Mouse (Mus musculus): Measurements from ENCODE around the gene Msh3.

- no peak for TF ChIP-seq POLR2A (IDR thresholded peaks at IDR 0.05; ENCODE audit: borderline replicate concordance, control insufficient read depth, low read depth, low read length)
- no peak for TF ChIP-seq CTCF (IDR thresholded peaks at IDR 0.05; ENCODE audit: control insufficient read depth, insufficient read depth, low read length)
These were observed 101.0 kb downstream of the Msh3 start for GRCm38 (mm10) chr13:92253850-92254249.

Data from bone marrow, adult 2 months (tissue).